Mouse (Mus musculus) regulatory T cell (primary cell): ENCODE measurements at regions not wholly inside any gene's neighbourhood (a gene's known extent, or its start where the extent isn't known, plus 50 kb on each side); places are given as distances from the start of the nearest gene placed in this dataset.

ENCODE experiments used
- in situ Hi-C: fragments of 300-600 bp; cut with MboI, MseI; formaldehyde crosslinking; loops from one replicate; pipeline ENCODE4 v1.15.1; 2025; ENCODE audit warnings: high pct_unique_total_duplicates

GRCm38 (mm10) chr3:121618561-121618960 is 52.0 kb upstream of the 4930432M17Rik start:
- in situ Hi-C loops = loop anchor here (10.0 kb wide), 1 partner anchor 64 kb away; no protein-coding TSS in a partner anchor

- in situ Hi-C loops = loop anchor here (10.0 kb wide), 1 partner anchor 63 kb away; no protein-coding TSS in a partner anchor
Observed at GRCm38 (mm10) chr3:121618161-121618560, 52.4 kb upstream of the 4930432M17Rik start.

- in situ Hi-C loops = loop anchor here (10.0 kb wide), 1 partner anchor 63 kb away; no protein-coding TSS in a partner anchor
Observed at GRCm38 (mm10) chr3:121617351-121617750, 53.2 kb upstream of the 4930432M17Rik start.

GRCm38 (mm10) chr3:121616075-121616474 is 54.5 kb upstream of the 4930432M17Rik start:
- in situ Hi-C loops = loop anchor here (10.0 kb wide), 1 partner anchor 61 kb away; no protein-coding TSS in a partner anchor

GRCm38 (mm10) chr3:121614741-121615140 is 55.8 kb upstream of the 4930432M17Rik start:
- in situ Hi-C loops = loop anchor here (10.0 kb wide), 1 partner anchor 60 kb away; no protein-coding TSS in a partner anchor

- in situ Hi-C loops = loop anchor here (10.0 kb wide), 1 partner anchor 58 kb away; no protein-coding TSS in a partner anchor
Observed at GRCm38 (mm10) chr3:121613224-121613623, 57.3 kb upstream of the 4930432M17Rik start.

GRCm38 (mm10) chr3:121609845-121610244 is 60.7 kb upstream of the 4930432M17Rik start:
- in situ Hi-C loops = loop anchor here (10.0 kb wide), 1 partner anchor 55 kb away; no protein-coding TSS in a partner anchor

- in situ Hi-C loops = no loop called here
Observed at GRCm38 (mm10) chr3:121609090-121609489, 61.5 kb upstream of the 4930432M17Rik start.

GRCm38 (mm10) chr3:121604737-121605136 is 65.8 kb upstream of the 4930432M17Rik start:
- in situ Hi-C loops = no loop called here

- in situ Hi-C loops = no loop called here
Observed at GRCm38 (mm10) chr3:121604081-121604480, 66.5 kb upstream of the 4930432M17Rik start.

- in situ Hi-C loops = no loop called here
Observed at GRCm38 (mm10) chr3:121602826-121603370, 67.7 kb upstream of the 4930432M17Rik start.

- in situ Hi-C loops = no loop called here
Observed at GRCm38 (mm10) chr3:121602082-121602561, 68.4 kb upstream of the 4930432M17Rik start.

- in situ Hi-C loops = no loop called here
Observed at GRCm38 (mm10) chr3:121600841-121601240, 68.6 kb upstream of the Slc44a3 start.

GRCm38 (mm10) chr3:121600388-121600787 is 68.2 kb upstream of the Slc44a3 start:
- in situ Hi-C loops = no loop called here

GRCm38 (mm10) chr3:121597988-121598387 is 65.8 kb upstream of the Slc44a3 start:
- in situ Hi-C loops = no loop called here

GRCm38 (mm10) chr3:121597203-121597602 is 65.0 kb upstream of the Slc44a3 start:
- in situ Hi-C loops = no loop called here

- in situ Hi-C loops = loop anchor here (5.0 kb wide), 1 partner anchor 283 kb away; no protein-coding TSS in a partner anchor
Observed at GRCm38 (mm10) chr3:121594580-121594979, 62.4 kb upstream of the Slc44a3 start.

- in situ Hi-C loops = loop anchor here (5.0 kb wide), 1 partner anchor 284 kb away; no protein-coding TSS in a partner anchor
Observed at GRCm38 (mm10) chr3:121593598-121594117, 61.5 kb upstream of the Slc44a3 start.

GRCm38 (mm10) chr3:121593143-121593542 is 60.9 kb upstream of the Slc44a3 start:
- in situ Hi-C loops = loop anchor here (5.0 kb wide), 1 partner anchor 284 kb away; no protein-coding TSS in a partner anchor

- in situ Hi-C loops = no loop called here
Observed at GRCm38 (mm10) chr3:121589494-121589885, 57.3 kb upstream of the Slc44a3 start.

GRCm38 (mm10) chr3:121588737-121589493 is 56.7 kb upstream of the Slc44a3 start:
- in situ Hi-C loops = no loop called here

GRCm38 (mm10) chr3:121585306-121585705 is 53.1 kb upstream of the Slc44a3 start:
- in situ Hi-C loops = no loop called here
